Mouse (Mus musculus) embryo, embryonic 11.5 days (tissue): ENCODE data around the gene Ccdc124.
"Not testable (repeated sequence)": the region's sequence is repeated elsewhere in the genome, so short reads cannot be mapped to it uniquely, and the experiment has no call there.

ENCODE experiments used
- DNase-seq: peaks from one replicate; pipeline ENCODE4 v3.0.0-alpha.2; 2012; ENCODE audit warnings: low read depth, low spot score

Ccdc124 gene

DNA sequence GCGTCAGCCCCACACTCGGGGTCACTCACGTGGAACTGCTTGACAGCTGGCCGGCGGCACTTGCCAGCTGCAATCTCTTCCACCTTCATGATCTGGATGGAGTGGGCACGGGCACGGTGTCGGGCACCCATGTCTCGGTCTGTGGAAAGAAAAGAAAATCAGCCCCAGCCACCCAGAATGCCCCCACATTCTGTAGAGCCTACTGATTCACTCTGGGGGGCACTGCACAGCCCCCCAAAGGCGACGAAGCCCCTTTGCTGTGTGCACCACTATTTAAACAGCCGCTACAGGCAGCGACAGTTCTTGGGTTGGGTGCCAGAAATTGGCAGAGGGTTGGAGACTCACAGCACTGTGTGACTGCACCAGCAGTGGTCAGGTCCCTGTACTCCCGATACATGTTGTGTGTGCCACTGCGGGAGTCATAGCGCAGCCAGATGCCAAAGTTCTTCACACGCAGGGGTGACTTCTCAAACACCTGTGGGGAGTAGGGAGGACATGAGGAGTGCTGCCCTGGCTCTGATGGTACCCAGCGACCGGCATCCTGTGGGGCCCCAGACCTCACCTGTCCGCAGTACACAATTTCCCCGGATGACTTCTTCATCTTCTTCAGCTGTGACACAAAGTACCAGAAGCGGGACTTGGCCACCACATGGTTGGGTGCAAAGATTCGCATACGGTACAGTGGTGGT, 22.0 kb upstream of the Ccdc124 start:
- DNase-seq = not testable (repeated sequence)

DNA sequence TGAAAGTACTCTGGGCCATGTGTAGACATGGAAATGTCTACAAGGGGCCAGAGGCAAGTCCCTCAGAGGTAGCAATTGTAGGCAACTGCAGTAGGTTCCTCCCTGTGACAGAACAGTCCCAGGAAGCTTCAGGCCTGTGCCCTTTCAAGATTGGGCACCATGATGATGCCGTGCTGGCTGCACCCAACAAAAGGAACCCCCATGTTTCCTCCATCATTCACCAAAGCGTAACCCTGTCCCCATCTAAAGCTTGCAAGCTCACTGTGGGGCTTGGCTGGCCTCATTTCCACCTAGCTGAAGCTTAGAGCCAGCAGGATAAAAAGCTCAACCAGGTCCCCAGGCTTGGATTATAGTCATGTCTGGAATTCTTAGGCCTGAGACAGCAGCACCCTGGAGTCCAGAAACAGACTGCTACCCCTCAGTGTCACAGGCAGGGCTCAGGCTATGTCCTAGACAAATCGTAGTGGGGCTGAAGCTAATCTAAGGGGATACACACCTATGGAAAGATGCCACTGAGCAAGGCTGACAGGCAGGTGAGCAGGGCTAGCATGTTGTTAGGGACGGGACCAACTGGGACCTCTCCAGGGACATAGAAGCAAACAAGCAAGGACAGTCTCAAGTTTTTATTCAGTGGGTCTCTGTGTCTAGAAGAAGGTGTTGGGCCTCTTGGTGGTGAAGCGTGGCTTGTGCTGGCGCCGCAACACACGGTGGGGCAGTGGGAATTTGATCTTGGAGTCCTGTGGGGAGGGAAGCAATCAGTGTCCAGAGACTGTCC, 21.2 kb upstream of the Ccdc124 start:
- no peak for DNase-seq

DNA sequence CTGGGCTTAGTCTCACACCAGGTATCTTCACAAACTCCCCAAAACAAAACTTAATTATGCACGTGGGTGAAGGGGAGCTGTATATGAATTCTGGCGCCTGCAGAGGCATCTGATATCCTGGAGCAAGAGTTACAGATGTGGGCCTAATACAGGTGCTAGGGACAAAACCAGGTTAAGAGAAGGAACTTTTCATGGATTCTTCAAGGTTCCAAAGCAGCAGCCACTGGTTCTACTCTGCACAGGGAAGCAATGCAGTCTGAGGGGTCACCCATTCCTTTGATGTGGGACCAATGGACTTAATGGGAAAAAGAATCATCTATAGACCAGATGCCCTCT, 20.6 kb upstream of the Ccdc124 start:
- no peak for DNase-seq

DNA sequence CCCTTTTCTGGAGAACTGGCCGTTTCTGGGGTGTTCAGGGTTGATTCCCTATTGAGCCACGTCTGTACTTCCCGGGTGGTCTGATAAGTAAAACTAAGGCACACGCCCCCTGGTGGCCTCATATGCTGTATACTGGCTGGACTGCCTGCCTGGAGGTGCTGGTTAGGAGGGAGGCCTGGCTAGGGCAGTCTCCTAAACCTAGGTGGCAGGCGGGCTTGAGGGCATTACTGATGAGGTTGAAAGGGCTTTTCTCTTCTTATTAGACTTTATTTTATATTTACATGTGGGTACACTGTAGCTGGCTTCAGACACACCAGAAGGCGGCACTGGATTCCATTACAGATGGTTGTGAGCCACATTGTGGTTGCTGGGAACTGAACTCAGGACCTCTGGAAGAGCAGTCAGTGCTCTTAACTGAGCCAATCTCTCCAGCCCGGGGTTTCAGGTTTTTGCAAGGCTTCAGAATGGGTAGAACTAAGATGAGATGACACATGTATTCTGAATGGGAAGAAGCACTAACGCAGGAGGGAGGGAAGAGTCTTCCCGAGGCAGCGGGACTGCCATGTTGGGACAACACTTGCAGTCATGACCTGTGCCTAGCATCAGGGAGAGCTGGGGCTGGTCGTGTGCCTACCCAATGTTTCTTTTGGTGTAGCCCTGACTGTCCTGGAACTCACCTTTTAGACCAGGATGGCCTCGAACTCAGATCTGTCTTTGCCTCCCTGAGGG, 20.1 kb upstream of the Ccdc124 start:
- no peak for DNase-seq

DNA sequence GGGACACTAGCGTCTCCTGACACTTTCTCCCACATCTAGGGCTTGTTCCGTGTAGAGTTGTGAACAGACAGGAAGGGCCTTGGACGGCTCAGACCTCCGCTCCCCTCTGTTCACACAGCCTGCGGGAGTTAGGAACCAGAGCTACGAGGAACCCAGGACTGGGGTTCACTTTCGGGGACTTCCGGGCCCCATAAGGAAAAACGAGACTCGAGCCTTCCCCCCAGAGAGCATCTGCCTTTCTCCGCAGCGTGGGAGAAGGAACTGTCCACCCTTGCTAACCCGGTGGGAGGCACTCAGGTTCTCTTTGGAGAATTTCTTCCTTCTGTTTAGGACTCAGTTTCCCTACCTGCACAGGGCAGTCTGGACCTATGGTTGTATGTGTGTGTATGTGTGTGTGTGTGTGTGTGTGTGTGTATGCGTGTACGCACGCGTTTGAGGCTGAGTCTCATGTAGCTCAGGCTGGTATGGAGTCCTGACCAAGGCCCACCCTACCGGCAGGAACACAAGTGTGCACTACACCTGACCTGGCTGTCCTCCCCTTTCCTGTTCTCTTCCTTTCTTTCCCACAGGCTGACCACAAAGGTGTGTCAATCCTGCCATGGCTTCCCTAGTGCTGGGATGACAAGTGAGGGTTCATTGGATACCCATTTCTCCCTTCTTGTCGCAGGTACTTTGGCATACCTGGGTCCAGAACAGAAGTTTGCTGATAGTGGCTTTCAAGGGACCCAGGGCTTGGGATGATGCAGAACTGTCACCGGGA, 19.3 kb upstream of the Ccdc124 start:
- no peak for DNase-seq

DNA sequence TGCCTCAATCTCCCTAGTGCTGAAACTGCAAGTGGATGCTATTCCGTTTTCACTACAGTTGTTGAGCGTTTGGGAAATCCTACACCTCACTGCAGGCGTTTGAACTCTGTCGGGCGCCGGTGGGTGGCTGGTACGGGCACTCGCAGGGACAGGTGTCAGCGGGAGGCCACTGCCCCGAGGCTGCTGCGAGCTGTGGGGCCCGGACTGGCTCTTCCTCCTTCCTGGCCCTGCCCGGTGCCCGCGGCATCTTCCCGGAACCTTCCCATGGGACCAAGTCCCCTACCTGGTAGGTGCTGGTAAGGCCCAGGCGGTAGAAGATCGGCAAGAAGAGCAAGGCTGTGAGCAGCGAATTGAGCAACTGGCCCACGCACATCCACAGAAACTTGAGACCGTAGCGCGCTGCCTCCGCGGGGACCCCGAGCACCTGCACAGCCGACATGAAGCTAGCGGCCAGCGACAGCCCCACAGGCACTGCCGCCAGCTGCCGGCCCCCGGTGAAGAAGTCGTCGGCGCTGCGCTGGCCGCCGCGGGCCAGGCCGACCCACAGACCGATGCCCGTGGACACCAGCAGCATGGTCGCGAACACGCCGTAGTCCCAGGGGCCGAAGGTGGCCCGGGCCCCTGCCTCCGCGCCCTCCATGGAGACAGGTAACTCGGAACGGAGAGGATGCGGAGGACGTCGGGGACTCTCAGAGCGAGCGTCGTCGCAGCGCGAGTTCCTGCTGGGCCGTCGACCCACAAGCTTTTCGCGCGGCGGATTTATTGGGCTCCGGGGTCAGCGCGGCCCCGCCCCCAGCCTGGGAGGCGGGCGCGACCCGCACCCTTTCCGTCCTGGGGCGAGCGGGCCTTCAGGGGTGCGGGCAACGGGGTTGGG, 18.5 kb upstream of the Ccdc124 start, which contains the start of gene Slc5a5:
TSS of gene Slc5a5 (minus strand) at position 736 of the 874 bp plus-strand sequence.
- no peak for DNase-seq

DNA sequence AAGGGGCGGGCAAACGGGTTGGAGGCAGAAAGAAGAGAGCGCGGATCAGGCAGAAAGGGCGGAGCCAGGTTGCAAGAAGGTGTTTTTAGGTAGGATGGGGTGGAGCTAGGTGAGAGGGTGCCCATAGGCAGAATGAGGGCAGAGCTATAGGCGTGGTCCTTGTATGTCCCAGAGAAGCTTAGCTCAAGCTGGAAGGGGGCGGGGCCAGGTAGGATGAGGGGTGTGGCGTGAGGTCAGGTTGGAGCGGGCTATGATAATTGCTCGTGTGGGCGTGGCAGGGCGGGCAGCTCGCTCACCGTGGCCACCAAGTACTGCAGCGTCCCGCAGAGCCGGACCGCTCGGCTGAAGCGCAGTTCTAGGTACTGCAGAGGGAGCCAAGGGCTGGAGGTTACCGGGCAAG, 17.6 kb upstream of the Ccdc124 start:
- DNase-seq = no peak

DNA sequence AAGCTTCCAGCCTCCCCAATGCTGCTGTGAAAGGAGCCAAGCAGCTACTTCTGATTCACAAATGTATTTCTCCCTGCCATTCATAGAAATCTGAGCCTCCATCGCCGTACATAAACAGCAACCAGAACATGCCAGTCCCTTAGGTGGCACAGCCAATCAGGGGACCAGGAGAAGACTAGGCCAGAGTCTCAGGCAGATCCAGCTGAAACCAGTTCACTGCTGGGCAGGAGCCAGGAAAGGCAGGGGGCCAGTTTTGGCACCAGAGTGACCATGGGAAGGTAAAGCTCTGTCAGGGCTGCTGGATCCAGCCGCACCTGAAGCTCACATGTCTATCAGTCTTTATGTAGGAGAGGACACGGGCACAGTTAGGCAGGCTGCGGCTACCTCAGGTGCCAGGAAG, 16.9 kb upstream of the Ccdc124 start:
- no peak for DNase-seq

DNA sequence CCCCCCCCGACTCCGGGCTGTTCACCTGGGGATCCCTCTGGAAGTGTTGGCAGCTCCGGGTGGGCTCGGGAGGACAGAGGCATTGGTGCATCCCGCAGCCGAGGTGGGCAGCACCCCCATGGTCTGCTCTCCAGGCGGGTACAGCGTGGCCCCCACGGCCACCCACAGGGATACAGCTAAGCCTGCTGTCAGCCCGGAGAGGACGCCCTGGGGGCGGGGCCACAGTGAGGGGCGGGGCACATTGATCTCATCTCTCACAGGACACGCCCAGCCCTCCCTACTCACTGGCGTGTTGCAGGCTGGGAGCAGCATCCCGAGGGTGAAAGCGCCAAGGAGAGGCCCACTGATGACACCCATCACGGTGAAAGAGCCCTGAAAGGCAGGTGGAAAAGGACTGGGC, 13.9 kb upstream of the Ccdc124 start:
- no peak for DNase-seq

DNA sequence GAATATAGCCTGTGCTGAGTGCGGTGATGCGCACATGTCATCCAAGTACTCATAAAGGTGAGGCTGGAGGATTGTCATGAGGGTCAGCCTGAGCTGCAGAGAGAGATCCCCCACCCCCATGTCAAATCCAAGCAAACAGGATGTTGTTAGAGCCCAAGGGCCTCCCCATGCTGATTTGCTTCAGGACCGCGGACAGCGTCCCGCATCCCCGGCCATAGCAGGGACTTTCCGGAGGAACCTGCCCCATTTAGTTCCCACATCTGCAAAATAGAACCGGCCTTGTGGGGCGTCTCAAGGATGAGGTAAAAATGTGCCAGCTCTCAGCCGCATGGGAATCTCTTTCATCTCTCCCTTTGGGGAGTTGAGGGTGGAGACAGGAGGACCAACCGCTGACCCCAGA, 11.9 kb upstream of the Ccdc124 start:
- DNase-seq = no peak

DNA sequence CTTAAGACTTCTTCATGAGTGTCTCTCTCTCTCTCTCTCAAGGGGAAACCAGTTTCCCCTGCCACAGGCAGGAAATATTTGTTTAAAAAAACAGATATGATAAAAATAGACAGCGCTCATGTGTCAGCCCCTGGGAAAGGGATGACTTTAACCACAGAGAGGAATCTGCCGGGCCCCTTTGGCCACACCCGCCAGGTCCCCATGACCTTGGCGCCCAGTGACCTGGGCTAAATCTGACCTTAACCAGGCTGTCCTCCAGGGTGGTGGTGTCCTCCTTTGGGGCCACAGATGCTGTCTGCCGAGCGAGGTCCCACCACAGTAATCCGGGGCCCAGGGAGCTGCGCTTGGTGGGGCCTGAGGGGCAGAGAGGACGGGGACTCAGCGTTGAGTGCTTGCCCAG, 10.9 kb upstream of the Ccdc124 start:
- DNase-seq = no peak

DNA sequence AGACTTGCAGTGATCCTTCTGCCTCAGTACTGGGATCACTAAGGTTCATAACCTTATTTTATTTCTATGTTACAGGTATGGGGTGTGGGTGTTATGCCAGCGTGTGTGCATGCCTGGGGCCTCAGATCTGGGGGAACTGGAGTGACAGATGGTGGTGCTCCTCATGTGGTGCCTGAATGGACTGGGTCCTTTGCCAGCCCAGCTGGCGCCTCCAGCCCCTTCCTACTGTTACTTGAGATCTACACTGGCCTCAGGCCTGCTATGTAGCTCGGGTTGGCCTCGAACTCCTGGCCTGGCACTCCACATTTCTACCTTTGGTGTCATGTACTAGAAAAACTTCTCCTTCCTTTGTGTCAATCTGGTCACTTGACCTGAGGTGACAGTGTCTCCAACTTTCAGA, 10.5 kb upstream of the Ccdc124 start:
- DNase-seq = no peak

DNA sequence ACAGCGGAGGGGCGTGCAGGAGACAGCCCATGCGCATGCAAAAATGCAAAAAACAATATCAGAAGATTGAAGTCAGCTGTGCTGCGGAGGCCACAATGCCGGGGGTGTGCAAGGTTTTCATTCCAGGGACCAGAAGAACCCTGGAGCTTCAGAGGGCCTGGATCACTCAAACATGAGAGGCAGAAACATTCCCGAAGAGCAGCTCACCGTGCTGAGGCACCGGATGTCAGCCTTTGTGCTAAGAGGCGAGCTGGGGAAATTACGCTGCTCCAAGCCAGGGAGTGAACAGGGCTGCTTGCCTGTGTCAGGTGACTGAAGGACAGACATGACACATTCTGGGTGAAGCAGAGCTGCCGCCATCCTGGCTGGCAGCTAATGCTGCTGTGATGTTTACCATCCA, 6.8 kb upstream of the Ccdc124 start:
- DNase-seq = no peak

DNA sequence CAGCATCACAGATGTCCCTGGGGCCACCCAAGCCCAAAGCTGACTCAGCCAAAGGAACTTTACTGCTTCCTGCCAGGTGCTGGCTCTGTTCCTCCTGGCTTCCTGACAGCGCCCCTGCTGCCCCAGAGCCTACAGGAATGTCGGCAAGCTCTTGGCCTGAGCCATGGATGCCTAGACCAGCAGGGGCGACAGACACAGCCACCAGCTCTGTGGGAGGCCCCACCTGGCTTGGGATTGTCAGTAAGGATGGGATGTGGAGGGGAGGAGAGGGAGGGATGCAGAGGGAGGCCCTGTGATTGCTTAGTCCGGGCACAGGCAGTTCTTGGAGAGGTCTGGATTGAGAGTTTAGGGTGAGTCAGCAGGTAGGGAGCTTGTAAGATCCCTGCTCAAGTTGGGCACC, 6.4 kb upstream of the Ccdc124 start:
- no peak for DNase-seq

DNA sequence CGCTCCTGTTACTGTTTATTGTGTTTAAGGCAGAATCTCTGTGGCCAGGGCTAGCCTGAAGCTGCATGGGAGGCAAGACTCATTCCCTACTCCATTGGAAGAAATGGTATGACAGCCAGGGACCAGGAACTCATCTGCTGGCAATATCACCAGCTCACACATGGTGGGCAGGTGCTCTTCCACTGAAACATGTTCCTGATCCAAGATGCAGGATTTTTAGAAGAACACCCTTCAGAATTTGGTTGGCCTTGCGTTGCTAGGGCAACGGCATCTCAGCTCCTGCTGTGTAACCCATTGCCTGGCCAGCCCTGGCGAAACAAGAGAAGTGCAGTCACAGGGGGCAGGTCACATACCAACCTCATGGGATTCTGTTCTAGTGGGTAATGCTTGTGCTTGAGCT, 5.8 kb upstream of the Ccdc124 start:
- no peak for DNase-seq

DNA sequence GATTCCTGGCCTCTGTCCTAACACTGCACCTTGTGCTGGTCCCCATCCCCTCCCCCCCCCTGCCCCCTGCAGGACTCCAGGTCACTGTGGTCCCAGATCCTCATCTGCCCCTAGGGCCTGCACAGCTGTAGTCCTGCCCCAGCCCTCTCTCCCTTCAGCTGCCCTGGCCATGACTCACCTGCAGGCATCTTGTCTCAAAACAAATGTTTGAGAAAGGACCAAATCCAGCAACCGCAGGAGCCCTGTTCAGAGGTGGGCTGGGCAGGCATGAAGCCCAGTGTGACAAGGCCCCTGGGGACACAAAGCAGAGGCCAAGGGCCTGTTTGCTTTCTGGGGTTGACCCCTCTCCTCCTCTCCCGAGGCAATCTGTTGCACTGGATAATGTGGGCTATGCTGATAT, 4.4 kb upstream of the Ccdc124 start:
- no peak for DNase-seq

DNA sequence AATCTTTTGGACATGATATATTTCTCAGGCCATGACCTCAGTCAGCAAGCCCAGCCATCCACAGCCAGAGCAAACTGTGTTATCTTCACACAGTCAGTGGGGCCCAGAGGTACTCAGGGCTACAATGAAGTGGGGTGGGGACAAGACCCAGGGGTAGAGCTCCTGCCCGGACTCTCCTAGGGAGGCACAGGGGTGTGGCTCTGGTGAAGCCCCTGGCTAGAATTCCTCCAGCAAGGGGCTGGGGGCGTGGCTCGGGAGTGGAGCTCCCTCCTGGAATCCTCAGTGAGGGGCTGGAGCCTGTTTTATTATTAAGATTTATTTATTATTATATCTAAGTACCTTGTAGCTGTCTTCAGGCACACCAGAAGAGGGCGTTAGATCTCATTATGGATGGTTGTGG, 2.6 kb upstream of the Ccdc124 start:
- DNase-seq = no peak

DNA sequence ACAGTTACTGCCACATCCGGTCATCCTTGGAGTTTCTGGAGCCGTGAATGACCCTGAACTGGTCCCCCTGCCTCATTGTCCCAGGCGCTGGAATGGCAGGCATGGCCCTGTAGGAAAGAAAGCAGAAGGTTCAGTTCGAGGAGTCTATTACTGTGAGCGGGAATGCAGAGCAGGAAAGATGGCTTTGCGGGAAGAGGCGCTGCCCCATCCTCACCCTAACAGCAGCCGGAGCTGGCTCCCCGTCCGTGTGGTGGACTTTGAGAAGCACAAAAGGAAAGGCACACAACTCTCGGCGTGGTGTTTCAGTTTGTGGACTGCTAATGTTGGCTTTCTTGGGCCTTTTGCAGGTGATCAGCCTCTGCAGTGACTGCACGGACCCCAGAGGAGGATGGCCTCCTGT, 706 bp upstream of the Ccdc124 start:
- DNase-seq = no peak

DNA sequence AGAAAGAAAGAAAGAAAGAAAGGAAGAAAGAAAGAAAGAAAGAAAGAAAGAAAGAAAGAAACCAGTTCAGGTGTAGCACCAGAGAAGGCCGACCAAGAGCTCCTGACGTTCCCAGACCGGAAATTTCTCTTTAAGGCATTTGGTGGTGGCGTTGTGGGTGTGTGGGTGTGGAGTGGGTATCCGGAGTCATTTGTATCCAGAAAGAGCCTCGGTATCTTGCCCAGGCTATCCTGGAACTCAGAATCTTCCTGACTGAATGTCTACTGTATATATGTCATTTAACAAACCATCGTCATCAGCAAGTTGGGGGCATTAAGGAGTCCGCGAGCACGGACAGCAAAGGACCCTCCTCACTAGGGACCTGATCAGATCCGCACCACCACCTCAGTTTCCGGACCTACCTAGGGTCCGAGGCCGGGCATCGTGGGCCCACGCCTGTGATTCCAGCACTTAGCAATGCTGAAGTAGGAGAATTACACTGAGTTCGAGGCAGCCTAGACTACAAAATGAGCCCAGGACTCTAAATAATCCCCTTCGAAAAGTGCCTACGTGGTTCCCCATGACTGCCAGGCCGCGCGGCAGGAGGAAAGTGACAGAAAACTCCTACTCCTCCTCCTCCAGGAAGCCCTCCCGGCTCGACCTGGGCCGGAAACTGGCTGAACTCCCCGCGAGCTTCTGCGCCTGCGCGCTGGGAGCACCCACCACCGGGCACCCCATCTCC, 932 bp downstream of the Ccdc124 start:
- DNase-seq = no peak

DNA sequence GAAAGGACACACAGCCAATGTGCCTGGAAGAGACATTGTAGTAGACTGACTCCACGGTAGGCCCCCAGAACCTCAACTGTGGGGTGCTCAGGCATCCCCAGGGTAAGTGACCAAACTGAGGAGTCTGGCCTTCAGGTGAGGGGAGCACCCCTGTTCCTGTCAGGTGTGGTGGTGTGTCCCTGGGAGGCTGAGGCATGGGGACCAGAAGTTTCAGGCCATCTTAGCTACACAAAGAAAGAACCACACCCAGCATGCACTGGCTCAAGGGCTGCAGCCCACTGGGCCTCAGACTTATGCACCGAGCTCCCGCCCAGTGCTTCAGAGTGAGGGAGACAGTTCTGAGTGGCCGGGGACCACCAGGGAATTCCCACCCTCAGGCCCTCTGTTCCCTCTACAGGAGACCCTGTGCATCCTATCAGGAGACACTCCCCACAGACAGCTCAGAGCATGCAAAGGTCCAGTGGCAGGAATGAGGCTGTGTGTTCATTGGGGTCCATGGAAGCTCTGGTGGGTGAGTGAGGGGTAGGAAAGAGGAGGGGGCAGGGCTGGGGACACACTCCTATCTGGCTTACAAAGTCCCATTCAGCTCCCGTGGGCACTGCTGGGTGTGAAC, 2.4 kb downstream of the Ccdc124 start:
- no peak for DNase-seq
